Mouse (Mus musculus) thymus, adult 2 months (tissue): Measurements from ENCODE around the gene Zfp280d.

Experiments
- CTCF ChIP-seq: fragments of 200-500 bp; IDR thresholded peaks from 2 replicates; pipeline ENCODE4 v1.5.1; 2012; ENCODE audit warnings: mild to moderate bottlenecking, control low read depth, low read length, moderate library complexity, borderline replicate concordance; ENCODE audit not compliant: control insufficient read depth, poor library complexity, insufficient read depth; ENCODE audit errors: extremely low read depth
- POLR2A ChIP-seq: fragments of 200-500 bp; IDR thresholded peaks from 2 replicates; pipeline ENCODE4 v1.6.1; 2012; ENCODE audit warnings: mild to moderate bottlenecking, low read length, control low read depth, moderate library complexity; ENCODE audit not compliant: control insufficient read depth, poor library complexity, insufficient read depth; ENCODE audit errors: extremely low read depth

GRCm38 (mm10) chr9:72343844-72344243, 69.2 kb downstream of the Zfp280d start:
- no peak for TF ChIP-seq CTCF
- no peak for TF ChIP-seq POLR2A
